Mouse (Mus musculus): ENCODE measurements around the gene Pkd2. TPM values are rescaled to one million over a fixed set of nuclear protein-coding genes. Genes with fewer than 3 reads are reported as not detected.

Gene Pkd2
- 34.8 and 37.1 TPM in 2 replicates for polyA plus RNA-seq (2012; rRNA removed)

DNA sequence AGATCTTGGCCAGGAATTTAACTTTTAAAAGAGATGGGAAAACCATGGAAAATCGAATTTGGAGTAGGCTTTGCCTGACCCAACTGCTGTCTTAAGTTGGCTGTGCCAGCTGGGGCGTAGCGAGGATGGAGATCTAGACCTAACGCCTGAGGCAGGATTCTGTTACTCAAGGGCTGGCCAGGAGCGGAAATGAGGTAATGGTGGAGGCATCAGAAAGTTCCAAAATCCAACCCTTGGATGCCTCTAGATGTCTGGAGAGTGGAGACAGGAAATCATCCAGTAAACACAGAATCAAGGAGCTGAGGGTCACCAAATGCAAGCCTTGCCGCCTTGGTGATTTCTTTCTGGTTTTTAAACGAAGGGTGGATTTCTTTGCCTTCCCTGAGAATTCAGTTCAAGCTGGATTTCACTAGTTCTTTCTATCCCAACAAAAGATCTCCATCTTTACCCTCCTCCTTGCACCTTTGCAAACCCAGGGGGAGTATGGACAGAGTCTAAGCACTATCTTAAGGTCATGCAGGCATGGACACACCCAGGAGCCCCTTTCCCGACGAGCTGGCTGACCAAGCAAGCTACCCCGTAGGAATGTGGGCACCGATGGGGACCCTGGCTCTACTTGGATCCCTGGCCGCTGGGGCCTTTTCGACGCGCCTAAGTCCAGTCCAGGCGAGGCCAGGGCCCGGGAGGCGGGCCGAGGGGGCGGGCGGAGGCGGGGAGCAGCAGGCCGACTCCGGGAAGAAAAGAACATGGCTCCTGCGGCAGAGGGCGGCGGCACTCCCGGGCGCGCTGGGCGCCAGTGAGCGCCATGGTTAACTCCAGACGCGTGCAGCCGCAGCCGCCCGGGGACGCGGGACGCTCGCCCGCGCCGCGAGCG lies at the start of gene Pkd2:
Gene Pkd2, plus strand, starts transcription at position 619 of the 874 bp plus-strand sequence.
- H3K4me3 ChIP-seq (replicated peaks; ENCODE audit: insufficient read depth, low read depth, low read length), result peak within 1 kb of the TSS; percentile 96
- 0 out of 2 replicates have a peak, but pooled peaks have one; percentile 28 for TF ChIP-seq POLR2A (IDR thresholded peaks at IDR 0.05; ENCODE audit: borderline replicate concordance, insufficient read depth, low read length)
- TF ChIP-seq CTCF (IDR thresholded peaks at IDR 0.05; ENCODE audit: borderline replicate concordance, insufficient read depth, low read depth, low read length), result no peak
- H3K27me3 ChIP-seq (ENCODE audit: control insufficient read depth, insufficient read depth, low read length), result no peaks in the 10 kb centered on the region
- WGBS, result 8% methylated on average over 46 of the region's 46 CpGs
- H3K4me1 ChIP-seq (ENCODE audit: control insufficient read depth, insufficient read depth, low read length), result 0 out of 2 replicates have a peak, but pooled peaks cover 3% of the 10 kb centered on the region
- peak; percentile 83 to 84 for DNase-seq
- peak within 1 kb of the TSS; percentile 95 for H3K27ac ChIP-seq (ENCODE audit: insufficient read depth, low read length)

DNA sequence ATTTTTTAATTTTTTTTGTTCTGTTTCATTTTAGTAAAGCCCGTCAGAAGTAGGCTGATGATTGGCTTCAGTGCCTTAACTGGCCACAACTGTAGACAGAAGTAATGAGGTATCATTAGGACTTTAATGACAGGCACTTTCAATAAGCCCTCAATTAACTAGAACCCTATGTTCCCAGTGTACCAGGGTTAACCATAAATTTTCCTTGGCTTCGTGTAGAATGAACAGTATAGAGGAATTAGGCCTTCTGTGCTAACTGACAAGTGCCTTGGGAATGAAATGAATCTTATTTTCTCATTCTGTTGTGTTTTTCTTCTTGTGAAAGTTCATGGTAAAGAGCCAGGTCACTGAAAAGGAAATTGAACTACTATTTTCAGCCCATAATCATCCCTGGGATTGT lies 43.3 kb upstream of the Pkd2 start:
- 85% methylated on average over 2 of the region's 2 CpGs for WGBS
- Histone ChIP-seq H3K27ac (ENCODE audit: insufficient read depth, low read length) (no peak overlapping the region), H3K4me3 (replicated peaks; ENCODE audit: insufficient read depth, low read depth, low read length) (no peak overlapping the region), H3K4me1 (ENCODE audit: control insufficient read depth, insufficient read depth, low read length) (no peaks in the 10 kb centered on the region), H3K27me3 (ENCODE audit: control insufficient read depth, insufficient read depth, low read length) (no peaks in the 10 kb centered on the region)
- DNase-seq, result no peak
- TF ChIP-seq POLR2A (IDR thresholded peaks at IDR 0.05; ENCODE audit: borderline replicate concordance, insufficient read depth, low read length) (no peak), CTCF (IDR thresholded peaks at IDR 0.05; ENCODE audit: borderline replicate concordance, insufficient read depth, low read depth, low read length) (no peak)

DNA sequence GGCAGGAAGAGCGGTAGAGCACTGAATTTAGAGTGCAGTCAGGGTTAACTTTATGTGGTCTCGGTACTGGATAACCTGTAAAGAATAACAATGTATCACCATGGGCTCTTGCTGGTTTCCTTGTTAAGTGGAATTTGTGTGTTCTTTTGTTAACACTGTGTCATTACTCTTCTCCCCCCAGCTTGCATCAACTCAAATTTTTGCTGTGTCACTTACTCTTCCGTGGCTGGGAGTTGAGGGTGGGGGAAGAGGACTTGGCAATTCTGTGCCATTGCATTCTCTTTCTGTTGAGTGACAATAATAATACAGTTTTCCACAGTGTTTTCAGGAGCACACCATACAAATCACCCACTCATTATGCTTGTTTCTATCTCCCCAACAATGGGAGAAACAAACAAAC lies 42.2 kb upstream of the Pkd2 start:
- TF ChIP-seq POLR2A (IDR thresholded peaks at IDR 0.05; ENCODE audit: borderline replicate concordance, insufficient read depth, low read length), result no peak
- no peak for TF ChIP-seq CTCF (IDR thresholded peaks at IDR 0.05; ENCODE audit: borderline replicate concordance, insufficient read depth, low read depth, low read length)
- Histone ChIP-seq H3K4me1 (ENCODE audit: control insufficient read depth, insufficient read depth, low read length) (no peaks in the 10 kb centered on the region), H3K4me3 (replicated peaks; ENCODE audit: insufficient read depth, low read depth, low read length) (no peak overlapping the region), H3K27me3 (ENCODE audit: control insufficient read depth, insufficient read depth, low read length) (no peaks in the 10 kb centered on the region), H3K27ac (ENCODE audit: insufficient read depth, low read length) (no peak overlapping the region)
- no peak for DNase-seq
- 65% methylated on average over 3 of the region's 3 CpGs for WGBS

DNA sequence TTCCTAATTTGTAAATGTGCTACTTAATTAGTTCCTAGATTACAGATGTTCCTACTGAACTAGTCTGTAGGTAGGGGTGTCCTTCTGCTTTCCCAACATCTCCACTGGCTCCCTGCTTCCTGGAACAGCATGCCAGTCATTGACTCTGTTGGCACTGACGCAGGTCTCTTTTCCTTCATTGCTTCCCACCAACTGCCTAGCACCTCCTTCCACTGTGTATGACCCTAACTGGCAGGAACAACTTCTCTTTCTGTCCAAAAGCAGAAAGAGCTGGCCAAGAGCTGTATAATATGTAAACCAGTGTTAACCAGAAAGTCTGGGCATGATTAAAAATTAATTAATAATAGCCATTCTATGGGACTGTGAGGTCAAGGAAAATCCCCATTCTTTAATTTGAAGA lies 41.5 kb upstream of the Pkd2 start:
- DNase-seq, result no peak
- no peak overlapping the region for H3K27ac ChIP-seq (ENCODE audit: insufficient read depth, low read length)
- WGBS, result 53% methylated on average over 1 of the region's 1 CpGs
- TF ChIP-seq CTCF (IDR thresholded peaks at IDR 0.05; ENCODE audit: borderline replicate concordance, insufficient read depth, low read depth, low read length), result no peak
- no peak for TF ChIP-seq POLR2A (IDR thresholded peaks at IDR 0.05; ENCODE audit: borderline replicate concordance, insufficient read depth, low read length)
- H3K27me3 ChIP-seq (ENCODE audit: control insufficient read depth, insufficient read depth, low read length), result no peaks in the 10 kb centered on the region
- no peaks in the 10 kb centered on the region for H3K4me1 ChIP-seq (ENCODE audit: control insufficient read depth, insufficient read depth, low read length)
- H3K4me3 ChIP-seq (replicated peaks; ENCODE audit: insufficient read depth, low read depth, low read length), result no peak overlapping the region

DNA sequence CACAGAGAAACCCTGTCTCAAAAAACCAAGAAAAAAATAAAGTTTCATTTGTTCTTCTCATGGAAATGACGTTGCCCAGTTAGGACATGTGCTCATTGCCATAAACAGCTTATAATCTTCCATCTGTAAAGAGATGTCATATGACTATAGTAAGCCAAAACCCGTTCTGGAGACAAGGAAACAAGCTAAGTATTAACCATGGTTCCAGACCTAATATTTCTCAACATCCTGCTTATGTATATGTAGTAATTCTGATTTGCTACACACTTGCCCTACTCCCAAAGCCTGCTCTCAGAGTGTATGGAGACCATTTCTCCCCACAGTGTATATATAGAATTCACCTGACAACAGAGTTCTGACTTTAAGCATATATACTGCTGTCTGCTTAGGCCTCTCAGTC lies 37.2 kb upstream of the Pkd2 start:
- TF ChIP-seq CTCF (IDR thresholded peaks at IDR 0.05; ENCODE audit: borderline replicate concordance, insufficient read depth, low read depth, low read length), result no peak
- TF ChIP-seq POLR2A (IDR thresholded peaks at IDR 0.05; ENCODE audit: borderline replicate concordance, insufficient read depth, low read length), result no peak
- no peaks in the 10 kb centered on the region for H3K27me3 ChIP-seq (ENCODE audit: control insufficient read depth, insufficient read depth, low read length)
- H3K27ac ChIP-seq (ENCODE audit: insufficient read depth, low read length), result no peak overlapping the region
- DNase-seq, result no peak
- WGBS, result 54% methylated on average over 2 of the region's 2 CpGs
- H3K4me1 ChIP-seq (ENCODE audit: control insufficient read depth, insufficient read depth, low read length), result no peaks in the 10 kb centered on the region
- H3K4me3 ChIP-seq (replicated peaks; ENCODE audit: insufficient read depth, low read depth, low read length), result no peak overlapping the region

DNA sequence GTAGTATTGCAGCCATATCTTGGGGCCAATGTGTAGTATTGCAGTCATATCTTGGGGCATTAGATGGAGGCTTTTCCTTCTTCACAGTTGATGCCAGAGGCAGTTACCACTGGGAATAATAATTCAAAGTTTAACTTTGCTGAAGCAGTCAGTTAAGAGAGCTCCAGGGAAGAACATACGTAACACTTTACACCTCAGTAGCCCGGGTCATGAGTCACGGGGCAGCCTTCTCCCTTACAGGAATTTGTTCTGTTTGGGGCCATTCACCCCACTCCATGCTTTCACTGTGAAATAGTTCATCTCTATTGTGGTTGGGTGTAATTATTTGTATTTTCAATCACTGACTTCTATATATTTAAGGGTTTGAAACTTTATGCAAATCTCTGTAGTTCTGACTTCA lies 35.4 kb upstream of the Pkd2 start:
- 98% methylated on average over 3 of the region's 3 CpGs for WGBS
- no peak overlapping the region for H3K27ac ChIP-seq (ENCODE audit: insufficient read depth, low read length)
- no peaks in the 10 kb centered on the region for H3K27me3 ChIP-seq (ENCODE audit: control insufficient read depth, insufficient read depth, low read length)
- TF ChIP-seq POLR2A (IDR thresholded peaks at IDR 0.05; ENCODE audit: borderline replicate concordance, insufficient read depth, low read length), result no peak
- no peak for TF ChIP-seq CTCF (IDR thresholded peaks at IDR 0.05; ENCODE audit: borderline replicate concordance, insufficient read depth, low read depth, low read length)
- no peaks in the 10 kb centered on the region for H3K4me1 ChIP-seq (ENCODE audit: control insufficient read depth, insufficient read depth, low read length)
- no peak for DNase-seq
- H3K4me3 ChIP-seq (replicated peaks; ENCODE audit: insufficient read depth, low read depth, low read length), result no peak overlapping the region

DNA sequence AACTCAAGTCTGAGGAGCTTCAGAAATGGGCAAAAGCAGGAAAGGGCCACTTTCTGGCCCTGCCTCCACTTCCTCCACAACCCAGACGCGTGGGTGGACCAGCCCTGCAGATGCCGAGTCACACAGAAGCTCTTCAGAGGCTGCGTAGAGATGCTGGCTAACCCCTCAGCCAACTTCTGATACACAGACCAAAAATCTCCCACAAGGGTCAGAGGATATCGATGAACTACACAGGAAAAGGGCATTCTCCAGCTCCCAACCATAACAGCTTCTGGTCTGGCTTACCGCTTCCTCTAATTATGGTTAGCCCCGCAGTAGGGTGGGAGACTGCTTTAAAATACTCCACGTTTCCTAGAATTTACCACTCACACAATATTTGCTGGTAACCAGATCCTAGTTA lies 33.3 kb upstream of the Pkd2 start:
- Histone ChIP-seq H3K27me3 (ENCODE audit: control insufficient read depth, insufficient read depth, low read length) (no peaks in the 10 kb centered on the region), H3K4me1 (ENCODE audit: control insufficient read depth, insufficient read depth, low read length) (no peaks in the 10 kb centered on the region), H3K4me3 (replicated peaks; ENCODE audit: insufficient read depth, low read depth, low read length) (no peak overlapping the region), H3K27ac (ENCODE audit: insufficient read depth, low read length) (no peak overlapping the region)
- TF ChIP-seq POLR2A (IDR thresholded peaks at IDR 0.05; ENCODE audit: borderline replicate concordance, insufficient read depth, low read length) (no peak), CTCF (IDR thresholded peaks at IDR 0.05; ENCODE audit: borderline replicate concordance, insufficient read depth, low read depth, low read length) (no peak)
- no peak for DNase-seq
- WGBS, result 84% methylated on average over 8 of the region's 8 CpGs

DNA sequence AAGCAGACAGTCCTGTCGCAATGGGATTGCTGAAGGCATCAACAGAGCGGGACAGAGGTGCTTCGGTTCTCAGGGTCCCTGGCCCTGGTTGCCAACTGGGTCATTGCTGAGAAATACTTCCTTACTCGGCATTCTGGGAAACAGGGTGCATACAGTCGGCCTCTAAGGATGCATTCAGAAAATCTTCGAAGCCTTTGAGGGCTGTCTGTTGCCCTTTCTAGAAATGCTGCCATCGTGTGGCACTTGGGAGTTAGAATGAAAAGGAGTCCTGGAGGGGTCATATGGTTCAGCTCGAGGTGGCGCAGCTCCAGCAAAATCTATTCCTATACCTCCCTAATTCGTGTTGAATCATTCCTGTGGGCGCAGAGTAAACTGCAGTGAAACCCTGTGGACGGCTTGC lies 26.4 kb upstream of the Pkd2 start:
- 46% methylated on average over 12 of the region's 12 CpGs for WGBS

More for the DNA sequence above, 26.4 kb upstream of the Pkd2 start:
- H3K4me1 ChIP-seq (ENCODE audit: control insufficient read depth, insufficient read depth, low read length), result no peaks in the 10 kb centered on the region; the same call in 1 of the 2 replicates
- DNase-seq, result no peak
- H3K27me3 ChIP-seq (ENCODE audit: control insufficient read depth, insufficient read depth, low read length), result no peaks in the 10 kb centered on the region
- H3K27ac ChIP-seq (ENCODE audit: insufficient read depth, low read length), result no peak overlapping the region
- H3K4me3 ChIP-seq (replicated peaks; ENCODE audit: insufficient read depth, low read depth, low read length), result no peak overlapping the region
- TF ChIP-seq CTCF (IDR thresholded peaks at IDR 0.05; ENCODE audit: borderline replicate concordance, insufficient read depth, low read depth, low read length) (no peak), POLR2A (IDR thresholded peaks at IDR 0.05; ENCODE audit: borderline replicate concordance, insufficient read depth, low read length) (no peak)
